Mouse (Mus musculus) left cerebral cortex, postnatal 25 days (tissue): ENCODE results near the gene Vasp. TPM values are rescaled to one million over a fixed set of nuclear protein-coding genes. Genes with fewer than 3 reads are reported as not detected.

Source experiments
- DNase-seq, 2 experiments: peaks; one replicate each; pipeline ENCODE4 v3.0.0; 2022; ENCODE audit warnings: low spot score in 2 of 2, mixed read lengths in 1 of 2
- intact Hi-C: fragments of 180-260 bp; cut with DNase I; formaldehyde crosslinking; loops from one replicate; pipeline ENCODE4 v1.15.1; 2025
- total RNA-seq, 2 experiments: library from RNA; stranded (reverse); gene quantifications; 2 replicates each; pipeline ENCODE4 v1.2.3; 2021

Vasp gene
- total RNA-seq, 2 experiments from 2014 or later = 13.1 to 14.3 TPM

GRCm38 (mm10) chr7:19245083-19245482, 26.5 kb downstream of the Vasp start:
- intact Hi-C loops = no loop called here
- no peak for DNase-seq

GRCm38 (mm10) chr7:19243858-19244257, 27.8 kb downstream of the Vasp start:
- DNase-seq = peak in 1 of 2 experiments; percentile 65
- intact Hi-C loops = no loop called here

- intact Hi-C loops = no loop called here
Observed at GRCm38 (mm10) chr7:19242005-19242404, 29.6 kb downstream of the Vasp start.

GRCm38 (mm10) chr7:19240905-19241463, 30.6 kb downstream of the Vasp start:
- DNase-seq = peak in 1 of 2 experiments; percentile 47
- intact Hi-C loops = no loop called here

More at GRCm38 (mm10) chr7:19242005-19242404, 29.6 kb downstream of the Vasp start:
- no peak for DNase-seq

GRCm38 (mm10) chr7:19239986-19240385, 31.6 kb downstream of the Vasp start:
- intact Hi-C loops = loop anchor here (2.0 kb wide), 3 partner anchors 43 to 103 kb away; partner anchors contain the start of gene Rtn2
- DNase-seq = no peak

GRCm38 (mm10) chr7:19239423-19239822, 32.2 kb downstream of the Vasp start:
- DNase-seq = peak; percentile 91 to 96
- intact Hi-C loops = loop anchor here (2.0 kb wide), 3 partner anchors 43 to 103 kb away; partner anchors contain the start of gene Rtn2

- DNase-seq = no peak
- intact Hi-C loops = loop anchor here (2.0 kb wide), 3 partner anchors 44 to 104 kb away; partner anchors contain the start of gene Rtn2
Observed at GRCm38 (mm10) chr7:19238344-19238743, 33.3 kb downstream of the Vasp start.

GRCm38 (mm10) chr7:19236411-19236810, 35.2 kb downstream of the Vasp start:
- intact Hi-C loops = no loop called here

GRCm38 (mm10) chr7:19235092-19235671, 36.4 kb downstream of the Vasp start:
- intact Hi-C loops = no loop called here
- DNase-seq = no peak

More at GRCm38 (mm10) chr7:19236411-19236810, 35.2 kb downstream of the Vasp start:
- no peak for DNase-seq

- intact Hi-C loops = no loop called here
- DNase-seq = no peak
Observed at GRCm38 (mm10) chr7:19234652-19235051, 37.0 kb downstream of the Vasp start.

- no peak for DNase-seq
- intact Hi-C loops = no loop called here
Observed at GRCm38 (mm10) chr7:19231849-19232248, 39.8 kb downstream of the Vasp start.

- intact Hi-C loops = no loop called here
- no peak for DNase-seq
Observed at GRCm38 (mm10) chr7:19230899-19231298, 40.7 kb downstream of the Vasp start.

- intact Hi-C loops = no loop called here
- DNase-seq = no peak
Observed at GRCm38 (mm10) chr7:19230041-19230580, 41.5 kb downstream of the Vasp start.

- intact Hi-C loops = loop anchor here (2.0 to 5.0 kb wide), 2 partner anchors 52 to 113 kb away; partner anchors contain the start of gene Eml2
- no peak for DNase-seq
Observed at GRCm38 (mm10) chr7:19229404-19229803, 42.2 kb downstream of the Vasp start.

- intact Hi-C loops = loop anchor here (1.0 to 5.0 kb wide), 3 partner anchors 43 to 114 kb away; partner anchors contain the start of genes Eml2 and Vasp
- DNase-seq = no peak
Observed at GRCm38 (mm10) chr7:19228793-19229148, 42.8 kb downstream of the Vasp start.

GRCm38 (mm10) chr7:19227883-19228792, 43.5 kb downstream of the Vasp start, which contains the start of gene Opa3:
Gene Opa3, plus strand, starts transcription at chr7:19228334.
- intact Hi-C loops = loop anchor here (1.0 to 5.0 kb wide), 3 partner anchors 43 to 115 kb away; partner anchors contain the start of genes Eml2 and Vasp
- DNase-seq = peak; percentile 100

- intact Hi-C loops = loop anchor here (5.0 kb wide), 1 partner anchor 50 kb away; the partner anchor contains the start of gene Eml2
- peak; percentile 28 to 66 for DNase-seq
Observed at GRCm38 (mm10) chr7:19226817-19227797, 44.5 kb downstream of the Vasp start.

- intact Hi-C loops = loop anchor here (5.0 kb wide), 1 partner anchor 48 kb away; the partner anchor contains the start of gene Eml2
- DNase-seq = no peak
Observed at GRCm38 (mm10) chr7:19224933-19225332, 46.7 kb downstream of the Vasp start.
